Mouse (Mus musculus): ENCODE data around the gene Ripk1.
"Not testable (repeated sequence)": the region's sequence is repeated elsewhere in the genome, so short reads cannot be mapped to it uniquely, and the experiment has no call there.

Gene Ripk1

DNA sequence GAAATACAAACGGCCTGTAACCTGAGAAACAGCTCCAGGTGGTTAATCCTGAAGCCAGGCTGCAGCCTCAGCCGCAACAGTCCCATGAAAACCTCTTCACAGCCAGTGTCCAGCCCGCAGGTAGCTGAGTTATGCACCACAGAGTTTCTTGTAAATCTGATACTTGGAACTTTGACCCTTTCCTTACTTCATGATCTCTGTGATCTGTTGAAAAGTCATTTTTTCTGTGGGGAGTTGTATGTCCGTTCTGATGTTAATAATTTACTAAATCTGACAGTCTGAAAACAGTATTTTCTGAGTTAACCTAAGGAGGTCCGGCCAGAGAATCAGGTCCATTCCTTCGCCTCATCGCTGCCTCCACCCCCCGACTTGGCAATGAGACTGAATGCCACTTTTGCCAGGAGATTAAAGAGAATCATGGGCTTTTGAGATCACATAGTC lies 36.8 kb downstream of the Ripk1 start:
- no peak for DNase-seq

DNA sequence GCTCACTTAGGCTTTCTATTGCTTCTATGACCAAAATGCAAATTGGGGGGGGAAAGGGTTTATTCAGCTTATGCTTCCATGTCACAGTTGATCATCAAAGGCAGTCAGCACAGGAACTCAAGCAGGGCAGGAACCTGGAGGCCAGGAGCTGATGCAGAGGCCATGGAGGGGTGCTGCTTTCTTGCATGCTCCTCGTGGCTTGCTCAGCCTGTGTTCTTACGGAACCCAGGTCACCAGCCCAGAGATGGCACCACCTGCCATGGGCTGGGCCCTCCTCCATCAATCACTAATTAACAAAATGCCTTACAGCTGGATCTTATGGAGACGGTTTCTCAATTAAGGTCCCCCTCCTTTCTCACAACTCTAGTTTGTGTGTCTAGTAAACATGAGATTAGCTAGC lies 37.9 kb downstream of the Ripk1 start:
- no peak for DNase-seq

DNA sequence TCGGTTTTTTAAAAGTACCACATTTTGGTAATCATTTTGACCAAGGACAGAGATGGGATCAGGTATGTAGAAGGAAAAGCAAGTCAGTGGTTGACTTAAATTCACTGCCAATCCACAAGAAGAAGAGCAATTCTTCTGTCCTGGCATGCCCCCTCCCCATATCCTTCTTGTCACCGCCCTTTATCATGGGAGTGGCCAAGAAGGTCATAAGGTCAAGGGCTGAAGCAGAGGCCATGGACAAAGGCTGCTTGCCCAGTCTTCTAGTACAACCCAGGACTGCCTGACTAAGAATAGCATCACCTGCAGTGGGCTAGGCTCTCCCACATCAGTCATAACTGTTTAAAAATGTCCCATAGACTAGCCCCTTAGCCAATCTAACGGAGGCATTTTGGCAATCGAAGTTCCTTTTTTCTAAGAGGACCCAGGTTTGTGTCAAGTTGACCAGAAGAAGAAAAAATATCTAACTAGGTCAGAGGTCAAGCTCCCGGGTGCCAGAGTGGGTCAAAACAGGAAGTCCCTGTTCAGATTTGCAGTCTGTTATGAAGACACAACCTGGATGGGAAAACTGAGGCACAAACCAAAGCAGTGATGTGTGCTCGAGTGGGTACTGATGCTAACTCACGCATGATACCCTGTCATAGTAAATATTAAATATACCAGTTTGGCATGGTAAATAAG lies 41.7 kb downstream of the Ripk1 start:
- DNase-seq: no peak

DNA sequence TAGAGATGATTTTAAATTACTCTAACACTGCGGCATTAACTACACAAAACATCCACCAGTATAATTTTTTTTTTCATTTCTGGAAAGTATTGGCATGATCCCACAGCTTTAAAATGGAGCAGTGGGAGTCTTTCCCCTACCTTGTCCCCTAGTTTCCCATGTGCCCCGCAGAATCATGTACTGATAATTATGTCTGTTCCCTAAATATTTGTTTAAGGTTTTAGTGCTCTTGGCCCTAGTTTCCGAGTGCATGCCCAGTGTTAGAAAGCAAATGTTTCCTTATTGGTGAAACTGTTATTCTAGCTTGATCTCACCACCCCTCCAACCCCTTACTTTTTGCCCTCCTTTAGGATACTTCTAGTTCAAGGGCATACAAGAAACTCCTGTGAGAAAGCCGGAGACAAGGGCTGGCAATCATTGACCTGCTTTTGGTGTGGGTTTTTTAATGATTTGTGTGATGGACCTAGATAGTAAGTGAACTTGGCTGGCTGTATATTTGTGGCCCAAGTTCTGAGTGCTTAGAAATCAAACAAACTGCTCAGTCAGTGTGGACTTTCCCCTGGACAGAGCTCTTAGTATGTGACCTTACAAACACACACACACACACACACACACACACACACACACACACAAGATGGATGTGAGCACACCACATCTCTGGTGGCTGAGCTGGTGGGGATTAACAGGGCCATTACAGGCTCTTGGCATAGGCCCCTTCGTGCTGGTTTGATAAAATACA lies 43.5 kb downstream of the Ripk1 start:
- no peak for DNase-seq

DNA sequence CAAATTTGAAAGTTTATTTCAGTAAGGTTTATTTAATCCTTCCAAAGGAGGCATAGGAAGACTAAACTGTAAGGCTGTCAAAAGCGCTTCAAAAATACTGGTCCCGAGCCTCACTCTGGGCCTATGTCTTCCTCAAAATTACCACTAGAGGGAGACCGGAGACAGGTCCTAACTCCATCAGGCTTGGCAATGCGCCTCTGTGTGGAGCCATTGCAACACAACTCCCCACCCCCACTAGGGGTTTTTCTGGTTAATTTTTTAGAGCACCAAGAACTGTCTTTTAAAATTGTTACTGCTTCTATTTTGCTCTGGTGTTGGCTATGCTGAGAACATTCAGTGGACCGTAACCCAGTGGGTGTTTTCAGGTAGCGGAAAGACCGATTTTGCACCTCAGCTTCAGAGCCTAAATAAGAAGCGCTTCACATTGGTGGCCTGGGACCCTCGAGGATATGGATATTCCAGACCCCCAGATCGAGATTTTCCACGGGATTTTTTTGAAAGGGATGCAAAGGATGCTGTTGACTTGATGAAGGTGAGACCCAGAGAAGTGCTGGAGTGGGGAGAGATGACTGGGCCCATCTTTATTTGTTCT lies 44.4 kb downstream of the Ripk1 start:
- DNase-seq: peak; percentile 92

DNA sequence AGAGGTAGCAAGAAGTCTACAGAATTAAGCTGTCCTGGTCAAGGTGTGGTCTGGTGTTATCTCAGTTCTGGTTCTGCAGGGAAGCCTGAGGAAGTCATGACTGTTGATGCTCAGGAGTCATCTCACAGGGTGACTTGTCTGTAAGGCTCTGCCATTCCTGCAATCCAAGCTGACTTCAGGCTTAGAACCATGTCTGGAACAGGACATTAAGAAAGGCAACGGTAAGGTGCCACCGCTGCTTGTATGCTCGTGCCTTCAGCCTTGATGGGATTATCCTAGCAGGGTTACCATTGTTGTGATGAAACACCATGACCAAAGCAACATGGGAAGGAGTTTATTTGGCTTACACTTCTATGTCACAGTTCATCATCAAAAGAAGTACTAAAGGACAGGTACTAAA lies 45.4 kb downstream of the Ripk1 start:
- DNase-seq: no peak

DNA sequence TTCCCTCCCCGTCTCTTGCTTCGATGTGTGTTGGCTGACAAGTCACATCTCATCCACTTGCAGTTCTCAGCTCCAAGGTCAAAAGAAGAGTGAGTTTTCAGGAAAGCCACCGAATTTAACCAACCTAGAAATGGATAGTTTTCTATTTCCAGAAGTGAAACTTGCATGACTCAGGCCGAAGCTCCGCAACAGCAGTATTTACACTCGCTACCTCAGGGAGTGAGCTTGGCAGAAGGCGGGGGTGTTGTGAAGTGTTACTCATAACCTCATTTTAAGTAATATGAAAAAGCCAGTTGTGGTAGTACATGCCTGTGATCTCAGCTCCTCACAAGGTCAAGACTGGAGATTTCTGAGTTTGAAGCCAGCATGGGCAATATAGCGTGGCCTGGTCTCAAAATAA lies 48.3 kb downstream of the Ripk1 start:
- no peak for DNase-seq

DNA sequence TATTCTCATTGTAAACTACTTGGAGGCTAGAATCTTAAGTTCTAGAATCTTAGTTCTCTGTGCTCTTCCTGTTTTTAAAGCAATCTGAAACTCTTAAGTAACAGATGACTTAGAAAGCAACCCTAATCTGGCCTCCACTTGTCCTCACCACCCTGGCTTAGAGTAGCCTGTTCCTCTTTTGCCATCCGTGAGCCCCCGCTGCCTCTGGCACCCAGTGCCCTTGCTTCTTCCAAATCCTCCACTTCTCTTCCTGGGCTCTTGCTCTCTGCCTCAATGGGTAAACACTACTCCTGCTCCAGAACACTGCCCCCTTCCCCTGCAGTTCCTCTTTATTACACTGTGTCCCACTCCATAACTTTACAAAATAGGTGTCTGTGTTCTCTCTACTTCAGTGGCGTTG lies 49.5 kb downstream of the Ripk1 start:
- DNase-seq: no peak

DNA sequence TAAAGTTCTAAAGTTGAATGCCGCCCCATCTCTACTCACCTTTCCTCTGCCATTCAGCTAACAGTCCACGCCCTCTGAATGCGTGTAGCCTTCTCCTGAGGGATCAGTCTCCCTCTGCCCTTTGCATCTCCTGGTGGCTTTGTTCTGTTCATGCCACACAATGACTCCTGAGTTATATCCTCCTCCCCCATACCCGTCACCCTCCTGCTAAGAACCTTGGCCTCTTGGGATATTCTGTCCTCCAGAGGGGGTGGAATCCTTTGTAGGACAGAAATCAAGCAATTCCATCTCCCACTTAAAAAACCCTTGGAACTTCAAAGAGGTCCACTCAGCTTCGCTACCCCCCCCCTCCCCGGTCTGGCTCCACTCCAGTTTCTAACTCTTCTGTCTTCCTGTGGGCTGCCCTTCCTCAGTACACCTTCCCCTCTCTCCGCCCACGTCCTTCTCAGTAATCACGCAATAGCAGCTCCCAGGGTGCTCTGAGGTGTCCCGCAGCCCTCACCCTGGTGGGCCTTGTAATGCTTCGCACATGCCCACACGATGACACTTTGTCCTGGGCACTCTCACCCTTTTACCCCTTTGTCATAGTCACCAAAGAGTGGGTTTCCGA lies 51.6 kb downstream of the Ripk1 start:
- DNase-seq: no peak

DNA sequence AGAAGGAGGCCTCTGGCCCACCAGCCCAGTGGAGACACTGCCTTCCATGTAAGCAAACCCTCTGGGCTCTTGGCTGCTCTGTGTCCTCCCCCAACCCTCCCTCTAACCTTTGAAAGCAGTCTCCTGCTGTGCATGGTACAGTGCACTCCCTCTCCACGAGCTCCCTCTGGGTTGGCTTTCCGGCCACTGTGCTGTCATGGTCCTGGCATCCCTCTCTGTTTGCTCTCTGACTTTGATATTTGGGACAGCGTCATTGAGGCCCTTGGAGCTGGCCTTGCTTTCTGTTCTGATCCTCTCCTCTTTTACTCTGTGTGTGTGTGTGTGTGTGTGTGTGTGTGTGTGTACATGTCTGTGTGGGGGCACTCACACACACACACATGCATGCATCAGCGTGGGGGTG lies 52.2 kb downstream of the Ripk1 start:
- no peak for DNase-seq

DNA sequence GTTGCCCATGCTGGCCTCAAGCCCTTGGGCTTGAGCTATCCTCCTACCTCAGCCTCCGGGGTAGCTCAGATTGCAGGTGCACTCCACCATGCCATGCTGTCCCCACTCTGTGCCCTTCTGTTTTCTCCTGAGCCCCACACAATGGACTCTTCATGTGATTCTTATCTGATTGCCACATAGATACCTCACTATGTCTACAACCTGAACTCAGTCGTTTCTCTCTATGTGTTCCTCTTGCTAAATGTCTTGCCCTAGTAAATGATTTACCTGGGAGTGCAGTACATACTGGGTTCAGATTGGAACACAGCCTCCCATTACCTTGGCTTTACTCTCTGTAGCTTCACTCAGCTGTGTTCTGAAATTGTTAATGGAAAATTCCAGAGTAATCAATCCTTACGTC lies 52.8 kb downstream of the Ripk1 start:
- DNase-seq: no peak

DNA sequence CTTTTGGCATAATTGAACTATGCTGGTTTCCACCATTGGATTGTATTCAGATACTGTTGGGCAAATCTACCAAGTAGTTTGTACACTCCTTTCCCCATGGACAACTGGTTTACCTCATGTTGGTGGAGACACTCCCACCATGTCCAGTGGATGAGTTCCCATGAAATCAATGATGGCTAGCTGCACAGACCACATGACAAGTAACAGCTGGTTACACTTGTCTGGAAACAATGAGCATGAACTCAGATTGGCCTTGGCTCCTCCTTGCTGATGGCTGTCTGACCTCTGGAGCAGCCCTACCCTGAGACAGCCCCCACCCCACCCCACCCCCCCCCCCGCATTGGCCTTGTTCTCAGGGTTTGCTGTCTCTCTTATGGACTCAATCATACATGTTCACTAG lies 55.1 kb downstream of the Ripk1 start:
- no peak for DNase-seq

DNA sequence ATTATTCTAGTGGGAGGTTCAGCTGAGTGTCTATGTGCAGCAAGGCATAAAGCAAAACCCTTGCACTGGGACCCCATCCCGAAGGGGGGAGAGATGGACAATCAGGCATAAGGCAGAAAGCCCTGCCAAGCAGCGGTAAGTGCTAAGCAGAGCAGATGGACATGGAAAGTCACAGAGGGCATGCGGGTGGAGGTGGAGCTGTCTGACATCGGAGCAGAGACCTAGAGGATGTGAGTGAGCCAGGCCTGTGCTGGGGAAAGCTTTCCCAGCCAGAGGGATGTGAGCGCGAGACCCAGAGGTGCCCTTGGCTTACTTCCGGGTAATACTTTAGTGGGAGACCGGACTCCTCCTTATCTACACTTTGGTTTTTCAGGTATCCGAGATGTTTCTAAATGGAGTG lies 57.9 kb downstream of the Ripk1 start:
- no peak for DNase-seq

DNA sequence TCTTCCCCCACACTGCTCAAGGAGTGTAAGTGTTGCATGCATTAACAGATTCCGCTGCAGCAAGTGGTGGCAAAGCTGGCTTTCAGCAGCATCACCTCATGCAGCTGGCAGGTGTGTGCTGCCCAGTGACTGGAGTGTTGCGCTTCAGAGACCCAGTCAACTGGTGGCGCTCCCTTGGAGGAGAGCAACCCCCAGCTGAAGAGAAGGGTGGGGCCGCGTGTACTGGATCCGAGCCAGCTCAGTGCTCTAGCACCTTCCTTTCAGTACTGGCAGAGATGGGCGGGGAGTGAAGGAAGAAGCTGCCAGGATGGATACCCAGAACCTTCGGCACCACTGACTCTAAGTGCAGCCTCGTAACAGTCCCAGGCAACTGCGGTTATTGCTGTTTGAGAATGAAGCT lies 60.3 kb downstream of the Ripk1 start:
- peak; percentile 34 for DNase-seq

DNA sequence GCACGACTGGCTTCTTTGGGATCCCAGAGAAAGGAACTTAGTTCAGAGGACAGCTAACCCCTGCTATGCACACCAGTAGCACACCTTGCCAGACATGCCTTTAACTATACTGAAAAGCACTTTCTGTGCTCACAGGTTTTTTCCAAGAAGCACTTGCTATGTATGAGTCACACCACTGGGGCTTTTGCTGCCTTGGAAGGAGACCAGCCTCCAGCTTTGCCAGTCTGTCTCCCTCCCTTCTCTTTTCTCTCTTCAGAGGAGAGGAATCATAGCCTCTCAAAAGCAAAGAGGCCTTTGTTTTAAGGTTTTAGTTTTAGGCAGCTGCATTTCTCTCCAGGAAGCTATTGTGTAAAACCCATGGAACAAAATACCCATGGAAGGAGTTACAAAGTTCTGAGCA lies 64.2 kb downstream of the Ripk1 start:
- DNase-seq: no peak

DNA sequence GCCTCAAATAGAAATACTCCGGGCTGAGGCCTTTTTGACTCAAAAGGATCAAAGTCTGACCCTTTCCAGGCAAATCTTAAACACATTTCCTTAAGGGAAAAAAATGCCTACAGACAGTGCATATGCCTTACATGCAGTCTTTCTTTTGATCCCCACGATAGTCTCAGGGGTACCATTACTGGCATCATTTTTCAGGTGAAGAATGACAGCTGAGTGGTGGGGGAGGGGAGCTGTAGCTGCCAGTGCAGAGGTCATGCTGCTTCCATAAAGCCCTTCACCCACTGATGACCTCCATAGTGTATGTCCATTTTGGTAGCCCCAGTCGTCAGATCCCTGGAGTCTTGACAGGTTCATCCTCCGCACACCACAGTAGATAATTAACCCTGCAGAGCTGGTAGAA lies 68.1 kb downstream of the Ripk1 start:
- no peak for DNase-seq

DNA sequence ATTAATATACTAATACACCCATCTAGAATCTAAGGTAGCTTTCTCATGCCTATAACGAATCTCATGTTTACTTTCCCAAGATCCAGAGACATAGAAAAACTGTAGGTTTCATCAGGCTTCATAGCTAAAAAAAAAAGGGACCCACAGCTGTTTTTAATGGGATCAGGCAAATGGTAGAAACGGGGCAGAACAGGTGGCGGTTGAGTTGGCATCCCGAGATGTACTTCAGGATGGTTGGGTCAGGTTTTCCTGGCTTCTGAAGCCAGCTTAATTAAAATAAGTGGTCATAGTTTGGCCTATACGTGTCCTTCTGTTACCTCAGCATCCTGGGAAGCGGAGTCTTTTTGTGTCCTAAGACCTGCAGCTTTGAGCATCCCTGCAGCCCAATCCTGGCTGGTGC lies 69.7 kb downstream of the Ripk1 start:
- DNase-seq: no peak

DNA sequence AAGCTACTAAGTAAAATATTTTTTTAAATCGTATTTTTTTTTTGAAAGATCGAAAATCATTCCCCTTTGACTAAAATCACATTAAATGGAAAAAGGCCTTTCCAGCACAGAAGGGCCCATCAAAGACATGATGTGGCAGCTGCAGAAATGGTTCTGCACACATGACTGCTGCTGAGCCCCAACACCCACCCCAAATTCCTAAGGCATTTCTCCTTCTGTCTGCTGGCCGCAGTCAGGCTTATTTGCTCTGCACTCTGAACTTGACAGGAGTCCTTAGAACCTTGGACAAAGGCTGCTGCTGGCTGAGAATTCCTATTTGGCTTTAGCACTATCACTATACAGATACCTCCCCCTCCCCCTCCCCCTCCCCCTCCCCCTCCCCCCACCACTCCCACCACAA lies 70.7 kb downstream of the Ripk1 start:
- DNase-seq: no peak

DNA sequence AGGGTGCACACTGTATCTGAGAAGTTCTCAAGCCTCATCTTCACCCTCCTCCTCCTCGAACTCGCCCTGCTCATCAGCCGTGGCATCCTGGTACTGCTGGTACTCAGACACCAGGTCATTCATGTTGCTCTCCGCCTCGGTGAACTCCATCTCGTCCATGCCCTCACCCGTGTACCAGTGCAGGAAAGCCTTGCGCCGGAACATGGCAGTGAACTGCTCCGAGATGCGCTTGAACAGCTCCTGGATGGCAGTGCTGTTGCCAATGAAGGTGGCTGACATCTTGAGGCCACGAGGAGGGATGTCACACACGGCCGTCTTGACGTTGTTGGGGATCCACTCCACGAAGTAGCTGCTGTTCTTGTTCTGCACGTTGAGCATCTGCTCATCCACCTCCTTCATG lies 72.3 kb downstream of the Ripk1 start:
- DNase-seq: not testable (repeated sequence)

DNA sequence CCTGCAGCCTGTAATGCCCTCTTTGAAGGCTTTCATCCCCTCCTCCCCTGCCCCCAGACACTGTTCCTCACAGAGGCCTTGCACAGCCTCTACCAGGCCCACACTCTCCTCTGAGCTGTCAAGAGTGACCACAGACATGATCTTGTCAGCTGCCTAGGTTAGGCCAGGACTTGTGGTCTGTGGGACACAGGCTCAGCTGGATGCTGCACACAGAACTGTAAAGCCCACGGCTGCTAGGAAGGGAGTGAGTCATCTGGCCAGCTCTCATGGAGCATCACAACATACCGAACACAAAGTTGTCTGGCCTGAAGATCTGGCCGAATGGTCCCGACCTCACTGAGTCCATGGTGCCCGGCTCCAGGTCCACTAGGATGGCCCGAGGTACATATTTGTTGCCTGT lies 73.7 kb downstream of the Ripk1 start:
- not testable (repeated sequence) for DNase-seq

DNA sequence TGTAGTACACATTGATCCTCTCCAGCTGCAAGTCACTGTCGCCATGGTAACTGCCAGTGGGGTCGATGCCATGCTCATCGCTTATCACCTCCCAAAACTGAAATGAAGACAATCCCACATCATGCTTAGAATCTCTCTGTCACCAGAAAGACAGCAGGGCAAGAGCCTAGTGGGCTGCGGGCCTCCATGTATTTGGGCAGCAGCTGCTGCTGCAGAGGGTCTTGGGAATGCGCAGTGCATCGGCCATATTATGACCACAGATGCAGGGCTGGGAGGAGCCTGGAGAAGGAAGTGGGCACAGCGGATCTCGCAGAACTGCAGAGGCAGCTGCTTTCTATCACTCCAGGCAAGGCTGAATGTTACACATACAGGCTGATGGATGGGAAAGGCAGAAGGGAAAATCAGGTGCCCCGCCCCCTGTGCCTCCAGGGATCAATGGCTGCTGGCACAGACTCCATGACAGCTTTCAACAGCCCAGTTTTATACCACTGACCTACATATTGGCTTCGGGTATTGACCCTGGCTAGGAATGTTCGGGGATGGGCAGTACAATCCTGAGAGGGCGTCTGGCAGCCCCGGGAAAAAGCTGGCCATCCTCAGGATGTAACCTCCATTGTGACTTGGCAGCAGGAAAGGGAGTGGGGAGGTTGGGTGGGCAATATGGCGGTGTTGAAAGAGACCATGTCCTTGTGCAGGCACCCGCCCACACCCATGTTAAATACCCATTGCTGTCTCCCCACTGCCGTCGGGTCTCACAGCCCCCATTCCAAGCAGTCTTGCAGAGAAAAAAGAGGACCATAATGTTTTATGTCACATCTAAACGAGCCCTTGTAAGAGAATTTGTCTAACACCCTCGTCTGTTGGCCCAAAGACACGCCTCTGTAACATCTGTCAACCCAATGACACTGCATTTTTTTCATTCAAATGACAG lies 74.7 kb downstream of the Ripk1 start:
- DNase-seq: peak; percentile 56

DNA sequence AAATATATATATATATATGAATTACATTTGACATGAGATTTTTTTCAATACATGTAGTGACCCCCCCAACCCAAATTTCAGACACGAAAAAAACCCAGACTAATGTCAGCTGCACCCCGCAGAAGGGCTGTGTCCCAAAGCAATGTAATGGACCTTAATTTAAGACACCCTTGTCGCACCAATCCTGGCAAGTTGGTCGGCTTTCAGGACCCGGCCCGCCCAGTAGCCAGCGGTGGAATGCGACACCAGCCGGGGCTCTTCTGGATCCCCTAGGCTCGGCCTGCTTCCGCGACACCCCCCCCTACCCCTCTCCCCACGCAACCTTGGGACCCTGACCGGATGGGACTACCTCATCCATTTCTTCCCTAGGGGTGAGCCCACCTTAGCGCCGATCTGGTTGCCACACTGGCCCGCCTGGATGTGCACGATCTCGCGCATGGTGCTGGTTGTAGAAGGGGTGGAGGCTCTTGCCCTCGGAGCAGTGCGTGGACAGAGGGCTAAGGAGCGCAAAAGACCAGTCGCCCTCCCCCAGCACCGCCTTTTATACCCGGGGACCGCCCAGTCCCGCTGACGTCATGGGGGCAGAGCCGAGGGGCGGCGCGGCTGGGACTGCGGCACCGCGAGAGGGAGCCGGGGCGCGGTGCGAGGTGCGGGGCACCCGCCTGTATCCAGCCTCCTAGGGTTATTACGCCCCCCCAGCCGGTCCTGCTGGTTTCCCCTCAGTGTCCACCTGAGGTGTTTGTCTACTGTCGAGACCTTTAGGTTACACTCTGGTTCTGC lies 75.5 kb downstream of the Ripk1 start, which contains the start of gene Tubb2a:
Tubb2a (minus strand) TSS at position 516 of the 780 bp plus-strand sequence.
- peak; percentile 96 for DNase-seq
